Mouse (Mus musculus): ENCODE results near the gene Chil1. TPM values are rescaled to one million over a fixed set of nuclear protein-coding genes. Genes with fewer than 3 reads are reported as not detected.

Chil1 gene
- polyA plus RNA-seq, 1 experiment from 2014 or later: 1.5 TPM

- H3K27me3 ChIP-seq (ENCODE audit: insufficient read depth, poor library complexity, severe bottlenecking): peaks cover 54% of the 10 kb centered on the region
- peaks cover 30% of the 10 kb centered on the region for H3K4me1 ChIP-seq (replicated peaks)
- DNase-seq (ENCODE audit: low spot score): no peak
- H3K36me3 ChIP-seq: no peaks in the 10 kb centered on the region
- 87% methylated on average over 10 of the region's 10 CpGs for WGBS
- H3K9me3 ChIP-seq: no peaks in the 10 kb centered on the region
- H3K27ac ChIP-seq: no peak overlapping the region
- H3K4me3 ChIP-seq: no peak overlapping the region
Measured at GRCm38 (mm10) chr1:134230638-134231228, 48.8 kb downstream of the Chil1 start.

DNA sequence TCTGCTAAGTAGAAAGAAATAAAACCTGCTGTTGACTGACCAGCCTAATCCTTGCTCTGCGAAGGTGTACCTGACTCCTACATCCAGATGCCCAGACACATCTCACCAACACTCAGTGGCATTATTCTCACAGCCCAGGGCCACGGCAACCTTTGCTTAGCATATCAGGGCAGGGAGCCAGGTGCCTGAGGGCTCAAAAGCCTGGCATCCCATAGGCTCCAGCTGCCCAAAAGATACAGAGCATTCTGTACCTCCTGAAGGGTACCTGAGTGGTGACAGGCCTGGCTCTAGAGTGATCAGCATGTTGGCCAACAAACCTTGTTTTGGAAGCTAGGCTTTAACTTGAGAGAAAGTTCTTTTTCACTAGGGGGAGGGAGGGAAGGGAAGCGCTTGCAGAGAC lies 49.3 kb downstream of the Chil1 start:
- Histone ChIP-seq H3K4me1 (replicated peaks) (peaks cover 35% of the 10 kb centered on the region), H3K36me3 (no peaks in the 10 kb centered on the region), H3K9me3 (no peaks in the 10 kb centered on the region), H3K27ac (no peak overlapping the region), H3K27me3 (ENCODE audit: insufficient read depth, poor library complexity, severe bottlenecking) (peaks cover 60% of the 10 kb centered on the region), H3K4me3 (no peak overlapping the region)
- 88% methylated on average over 3 of the region's 3 CpGs for WGBS
- no peak for DNase-seq (ENCODE audit: low spot score)

- no peaks in the 10 kb centered on the region for H3K9me3 ChIP-seq
- no peak overlapping the region for H3K27ac ChIP-seq
- no peaks in the 10 kb centered on the region for H3K36me3 ChIP-seq
- no peak for DNase-seq (ENCODE audit: low spot score)
- H3K4me3 ChIP-seq: no peak overlapping the region
- H3K27me3 ChIP-seq (ENCODE audit: insufficient read depth, poor library complexity, severe bottlenecking): peaks cover 64% of the 10 kb centered on the region
- 77% methylated on average over 3 of the region's 3 CpGs for WGBS
- peaks cover 36% of the 10 kb centered on the region for H3K4me1 ChIP-seq (replicated peaks)
Measured at GRCm38 (mm10) chr1:134231681-134232080, 49.7 kb downstream of the Chil1 start.

GRCm38 (mm10) chr1:134232326-134232725 lies 50.4 kb downstream of the Chil1 start:
- Histone ChIP-seq H3K4me1 (replicated peaks) (peaks cover 36% of the 10 kb centered on the region), H3K27ac (no peak overlapping the region), H3K27me3 (ENCODE audit: insufficient read depth, poor library complexity, severe bottlenecking) (peaks cover 70% of the 10 kb centered on the region), H3K9me3 (no peaks in the 10 kb centered on the region), H3K36me3 (no peaks in the 10 kb centered on the region), H3K4me3 (no peak overlapping the region)
- no peak for DNase-seq (ENCODE audit: low spot score)
- WGBS: 76% methylated on average over 8 of the region's 8 CpGs

DNA sequence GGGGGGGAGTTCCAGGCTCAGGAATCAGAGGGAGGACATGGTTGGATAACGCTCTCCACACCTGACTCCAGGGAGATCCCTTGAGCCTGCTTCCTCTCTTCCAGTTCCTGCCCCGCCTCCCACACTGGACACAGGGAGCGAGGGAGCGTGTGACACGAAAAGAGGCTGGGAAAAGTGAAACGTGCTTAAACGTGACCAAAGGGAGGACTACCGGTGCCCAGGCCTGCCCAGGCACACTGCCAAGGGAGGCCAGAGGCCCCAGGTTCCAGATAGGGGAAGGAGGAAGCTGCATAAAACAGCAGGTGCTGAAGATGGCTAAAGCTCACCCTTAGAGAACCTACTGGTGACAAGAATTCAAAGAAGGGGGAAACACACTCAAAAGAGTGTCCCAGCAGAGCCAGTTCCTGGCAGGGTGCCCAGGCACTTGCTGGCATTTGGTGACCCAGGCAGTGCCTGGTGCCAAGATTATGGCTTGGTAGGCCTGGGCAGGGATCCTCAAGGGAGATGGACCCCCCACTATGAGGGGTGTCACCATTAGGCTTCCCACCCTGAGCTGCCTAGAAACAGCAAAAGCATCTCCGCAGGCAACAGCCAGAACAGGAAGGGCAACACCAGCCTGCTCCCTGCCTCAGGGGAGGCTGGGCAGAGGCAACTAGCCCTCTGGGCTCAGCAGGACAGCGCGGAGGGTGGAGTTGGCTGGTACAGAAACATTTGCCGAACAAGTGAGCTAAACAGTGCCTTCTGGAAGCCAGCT lies 51.0 kb downstream of the Chil1 start:
- Histone ChIP-seq H3K27ac (no peak overlapping the region), H3K9me3 (no peaks in the 10 kb centered on the region), H3K4me3 (no peak overlapping the region), H3K4me1 (replicated peaks) (peaks cover 36% of the 10 kb centered on the region), H3K27me3 (ENCODE audit: insufficient read depth, poor library complexity, severe bottlenecking) (peaks cover 76% of the 10 kb centered on the region), H3K36me3 (no peaks in the 10 kb centered on the region)
- 49% methylated on average over 12 of the region's 12 CpGs for WGBS
- DNase-seq (ENCODE audit: low spot score): no peak

DNA sequence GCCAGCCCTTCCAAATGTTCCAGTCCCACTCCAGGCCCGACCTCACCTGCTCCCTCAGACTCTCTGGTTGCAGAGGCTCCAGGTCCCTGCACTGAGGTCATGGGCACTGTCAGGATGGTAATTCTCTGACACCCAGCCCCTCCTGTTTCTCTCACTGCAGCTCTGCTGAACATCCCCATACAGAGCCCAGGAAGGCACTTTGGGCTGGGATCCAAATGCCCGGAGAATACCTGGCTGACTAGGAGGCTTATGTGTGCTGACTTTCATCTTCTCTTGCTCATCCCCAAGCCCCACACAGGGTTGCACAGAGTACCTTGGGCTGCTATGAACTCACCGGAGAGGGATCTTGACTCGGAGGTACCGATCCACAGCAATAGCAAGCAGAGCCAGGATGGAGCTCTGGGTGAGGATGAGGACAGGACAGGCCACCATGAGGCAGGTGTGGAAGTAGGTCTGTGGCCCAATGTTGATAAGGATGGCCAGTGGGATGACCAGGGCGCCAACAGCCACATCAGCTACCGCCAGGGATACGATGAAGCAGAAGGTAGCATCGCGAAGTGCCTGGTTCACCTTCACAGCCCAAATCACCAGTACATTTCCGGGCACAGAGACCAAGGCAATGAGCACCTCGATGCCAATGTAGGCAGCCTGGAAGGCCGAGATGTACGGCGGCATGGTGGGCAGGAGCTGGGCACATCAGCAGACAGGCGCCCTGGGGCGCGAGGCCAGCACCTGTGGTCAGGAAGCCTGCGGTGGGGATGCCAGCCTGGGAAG lies 51.9 kb downstream of the Chil1 start:
- H3K36me3 ChIP-seq: no peaks in the 10 kb centered on the region
- no peak for DNase-seq (ENCODE audit: low spot score)
- H3K27ac ChIP-seq: no peak overlapping the region
- H3K4me3 ChIP-seq: peak overlapping the region; percentile 57; the same call in 1 of the 2 replicates
- 44% methylated on average over 19 of the region's 19 CpGs for WGBS
- H3K4me1 ChIP-seq (replicated peaks): peaks cover 39% of the 10 kb centered on the region
- peaks cover 78% of the 10 kb centered on the region for H3K27me3 ChIP-seq (ENCODE audit: insufficient read depth, poor library complexity, severe bottlenecking)
- H3K9me3 ChIP-seq: no peaks in the 10 kb centered on the region

- Histone ChIP-seq H3K27me3 (ENCODE audit: insufficient read depth, poor library complexity, severe bottlenecking) (peaks cover 78% of the 10 kb centered on the region), H3K4me1 (replicated peaks) (peaks cover 42% of the 10 kb centered on the region), H3K4me3 (peak overlapping the region; percentile 57), H3K27ac (peak overlapping the region; percentile 50), H3K36me3 (no peaks in the 10 kb centered on the region), H3K9me3 (no peaks in the 10 kb centered on the region)
- under 1% methylated on average over 41 of the region's 41 CpGs for WGBS
- DNase-seq (ENCODE audit: low spot score): peak; percentile 35
Measured at GRCm38 (mm10) chr1:134234455-134235390, 52.7 kb downstream of the Chil1 start.

GRCm38 (mm10) chr1:134235391-134235921 lies 53.5 kb downstream of the Chil1 start, which contains the start of gene Adora1:
TSS of gene Adora1 (minus strand) at chr1:134235431.
- no peaks in the 10 kb centered on the region for H3K9me3 ChIP-seq
- peaks cover 74% of the 10 kb centered on the region for H3K27me3 ChIP-seq (ENCODE audit: insufficient read depth, poor library complexity, severe bottlenecking)
- WGBS: under 1% methylated on average over 37 of the region's 37 CpGs
- H3K27ac ChIP-seq: peak within 1 kb of the TSS; percentile 50
- peak within 1 kb of the TSS; percentile 57 for H3K4me3 ChIP-seq
- peaks cover 42% of the 10 kb centered on the region for H3K4me1 ChIP-seq (replicated peaks)
- peak; percentile 25 for DNase-seq (ENCODE audit: low spot score)
- no peaks in the 10 kb centered on the region for H3K36me3 ChIP-seq

- Histone ChIP-seq H3K27me3 (ENCODE audit: insufficient read depth, poor library complexity, severe bottlenecking) (peaks cover 72% of the 10 kb centered on the region), H3K36me3 (no peaks in the 10 kb centered on the region), H3K9me3 (no peaks in the 10 kb centered on the region), H3K4me3 (peak overlapping the region; percentile 57; the same call in 1 of the 2 replicates), H3K27ac (no peak overlapping the region; the same call in 1 of the 2 replicates), H3K4me1 (replicated peaks) (peaks cover 42% of the 10 kb centered on the region)
- no peak for DNase-seq (ENCODE audit: low spot score)
- 19% methylated on average over 3 of the region's 3 CpGs for WGBS
Measured at GRCm38 (mm10) chr1:134236142-134236541, 54.2 kb downstream of the Chil1 start.

DNA sequence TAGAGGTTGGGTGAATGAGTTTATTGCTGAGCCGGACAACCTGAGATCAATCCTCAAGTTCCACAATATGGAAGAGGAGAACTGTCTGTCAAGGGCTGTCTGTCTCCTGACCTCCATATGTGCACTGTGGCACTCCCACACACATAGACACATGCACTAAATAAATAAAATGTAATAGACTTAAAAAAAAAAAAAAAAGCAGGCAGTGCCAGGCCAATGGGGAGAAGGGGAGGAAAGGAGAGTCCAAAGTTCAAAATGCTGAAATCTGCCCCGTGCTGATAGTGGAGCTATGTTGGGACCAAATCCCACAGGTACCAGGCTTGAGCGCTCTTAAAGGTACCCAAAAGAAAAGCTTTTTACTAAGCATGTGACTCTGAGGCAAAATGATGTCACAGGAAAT lies 55.5 kb downstream of the Chil1 start:
- 87% methylated on average over 3 of the region's 3 CpGs for WGBS
- Histone ChIP-seq H3K36me3 (no peaks in the 10 kb centered on the region), H3K9me3 (no peaks in the 10 kb centered on the region), H3K4me1 (replicated peaks) (peaks cover 39% of the 10 kb centered on the region), H3K27ac (no peak overlapping the region), H3K4me3 (no peak overlapping the region), H3K27me3 (ENCODE audit: insufficient read depth, poor library complexity, severe bottlenecking) (peaks cover 70% of the 10 kb centered on the region)
- DNase-seq (ENCODE audit: low spot score): no peak
